In the genomic region with DNA sequence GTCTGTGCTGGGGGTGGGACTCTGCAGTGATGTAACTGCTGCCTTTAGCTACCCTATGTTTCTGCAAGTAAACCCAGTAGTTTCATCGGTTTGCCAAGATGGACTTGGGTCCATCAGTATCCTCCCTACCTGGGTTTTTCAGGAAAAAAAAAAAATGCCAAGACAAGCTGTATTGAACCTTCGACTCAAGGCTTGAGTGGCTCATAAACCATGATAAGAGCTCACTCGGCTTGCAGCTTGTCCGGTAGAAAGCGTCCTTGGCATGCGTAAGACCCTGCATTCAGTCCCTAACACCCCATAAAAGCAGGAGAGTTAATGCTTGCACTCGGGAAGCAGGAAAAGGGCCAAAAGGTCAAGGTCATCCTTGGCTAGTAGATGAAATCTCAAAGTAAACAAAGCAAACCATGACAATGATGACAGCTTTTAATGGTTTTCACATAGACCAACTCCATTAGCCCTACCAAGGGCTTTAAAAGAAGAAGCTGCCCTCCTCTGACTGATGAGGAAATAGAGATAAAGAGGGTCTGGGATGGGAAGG, we compare ENCODE assay signal across 10 mouse cellular contexts.
"Had no signal": no experiment of that assay in that cellular context is flagged by ENCODE, and none has a peak within 500 bp of the region (broad histone marks: within the 10 kb centered on the region; RNA-seq: fewer than 3 reads in every experiment).

No protein-coding gene starts in this region.

- DNase-seq: left cerebral cortex, postnatal 4 days; midbrain, embryonic 14.5 days; retina, postnatal 1 day; right cerebral cortex, postnatal 4 days; thymus, postnatal 36 days had no signal

- ATAC-seq: liver, embryonic 12.5 days had no signal

- H3K4me2 ChIP-seq: kidney, embryonic 15.5 days; limb, embryonic 13.5 days; liver, embryonic 12.5 days; lung, embryonic 15.5 days; neural tube, embryonic 12.5 days had no signal

- H3K27ac ChIP-seq: kidney, embryonic 15.5 days; limb, embryonic 13.5 days; liver, embryonic 12.5 days; lung, embryonic 15.5 days; neural tube, embryonic 12.5 days had no signal

- H3K36me3 ChIP-seq: kidney, embryonic 15.5 days; limb, embryonic 13.5 days; liver, embryonic 12.5 days; lung, embryonic 15.5 days; neural tube, embryonic 12.5 days had no signal

- H3K27me3 ChIP-seq: kidney, embryonic 15.5 days; limb, embryonic 13.5 days; liver, embryonic 12.5 days; lung, embryonic 15.5 days; neural tube, embryonic 12.5 days had no signal

- H3K4me3 ChIP-seq: kidney, embryonic 15.5 days; limb, embryonic 13.5 days; liver, embryonic 12.5 days; lung, embryonic 15.5 days; neural tube, embryonic 12.5 days had no signal

- H3K9ac ChIP-seq: kidney, embryonic 15.5 days; limb, embryonic 13.5 days; liver, embryonic 12.5 days; lung, embryonic 15.5 days; neural tube, embryonic 12.5 days had no signal

- H3K4me1 ChIP-seq: kidney, embryonic 15.5 days; liver, embryonic 12.5 days; lung, embryonic 15.5 days; neural tube, embryonic 12.5 days had no signal

- H3K9me3 ChIP-seq: kidney, embryonic 15.5 days; liver, embryonic 12.5 days; lung, embryonic 15.5 days; neural tube, embryonic 12.5 days had no signal
